Mouse (Mus musculus): ENCODE results near the gene Fam187b. TPM values are rescaled to one million over a fixed set of nuclear protein-coding genes. Genes with fewer than 3 reads are reported as not detected.
A peak's percentile ranks its signal among the peaks of the same experiment; 100 is the strongest.

Gene Fam187b
- total RNA-seq, 1 experiment from 2014 or later = not detected

DNA sequence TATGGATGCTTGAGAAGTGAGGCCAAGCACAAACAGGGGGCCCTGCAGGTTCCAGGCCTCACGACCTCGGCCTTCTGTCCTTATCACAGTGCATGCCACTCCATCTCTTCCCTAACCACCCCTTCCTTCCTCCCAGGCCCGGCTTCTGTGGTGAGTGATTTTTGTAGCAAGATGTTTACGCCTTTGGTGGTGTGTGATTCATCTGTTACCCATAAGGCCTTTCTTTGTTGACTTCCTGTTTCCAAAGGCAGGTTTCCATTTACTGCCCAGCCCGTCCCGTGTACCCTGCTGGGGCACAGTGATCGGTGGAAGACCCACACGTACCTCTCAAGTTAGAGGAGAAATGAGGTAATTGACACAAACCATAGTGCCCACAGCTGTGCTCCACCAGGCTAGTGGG lies 29.1 kb downstream of the Fam187b start:
- peak; percentile 87 for ATAC-seq (replicated peaks; ENCODE audit: low read depth, poor library complexity, severe bottlenecking)

GRCm38 (mm10) chr7:31007775-31008174 lies 34.2 kb downstream of the Fam187b start:
- peak; percentile 51 for ATAC-seq (replicated peaks; ENCODE audit: low read depth, poor library complexity, severe bottlenecking)

DNA sequence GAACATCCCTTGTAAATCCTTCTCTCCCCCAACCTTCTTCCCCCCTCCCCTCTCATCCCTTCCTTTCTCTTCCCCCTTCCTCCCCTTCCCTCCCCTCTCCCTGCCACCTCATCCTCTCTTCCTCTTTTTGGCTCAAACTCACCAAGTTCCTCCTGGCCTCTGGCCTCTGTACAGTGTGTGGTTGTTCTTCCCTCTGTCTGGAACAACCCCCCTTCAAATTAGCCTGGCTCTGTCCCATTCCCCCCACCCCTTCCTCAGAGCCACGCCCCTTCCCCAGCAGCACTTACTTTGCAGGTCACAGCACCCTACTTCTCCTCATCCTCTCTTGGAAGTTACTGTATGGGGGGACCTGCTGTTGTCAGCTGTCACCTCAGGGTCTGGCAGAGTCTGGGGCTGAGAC lies 34.6 kb downstream of the Fam187b start:
- ATAC-seq (replicated peaks; ENCODE audit: low read depth, poor library complexity, severe bottlenecking) = peak; percentile 78

DNA sequence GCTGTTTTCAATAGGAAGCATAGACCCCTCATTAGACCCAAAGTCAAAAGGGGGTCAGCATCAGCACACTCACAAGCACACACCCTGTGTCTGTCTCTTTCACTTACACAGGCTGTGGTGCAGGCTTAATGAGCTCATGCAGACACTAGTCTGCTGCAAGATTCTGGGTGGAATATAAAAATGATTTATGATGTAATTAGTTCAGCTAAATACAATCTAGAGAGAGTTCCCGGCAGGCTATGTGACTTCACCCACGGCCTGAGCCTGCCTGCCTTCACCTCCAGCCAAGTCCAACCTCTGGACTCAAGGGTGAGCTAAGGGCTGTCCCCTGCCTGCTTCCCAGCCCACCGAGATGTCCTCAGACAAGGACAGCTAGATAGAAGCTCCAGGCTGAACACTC lies 35.3 kb downstream of the Fam187b start:
- ATAC-seq (replicated peaks; ENCODE audit: low read depth, poor library complexity, severe bottlenecking) = no peak

DNA sequence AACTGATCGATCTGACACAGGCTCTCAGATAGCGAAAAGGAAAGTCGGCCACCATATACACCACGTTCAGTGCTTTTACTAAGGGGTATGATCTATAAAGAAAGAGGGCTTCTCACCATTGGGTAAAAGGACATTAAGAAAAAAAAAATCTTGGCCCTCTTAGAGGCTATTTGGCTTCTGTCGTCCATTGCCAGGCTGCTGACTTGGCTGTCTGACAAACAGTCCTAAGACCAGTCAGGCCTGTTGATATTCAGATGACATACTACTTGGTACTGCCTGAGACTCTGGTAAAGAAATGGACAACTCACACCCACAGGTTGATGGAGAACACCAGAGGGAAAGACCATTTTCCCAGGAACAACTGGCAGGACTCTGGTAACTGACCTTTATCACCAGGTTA lies 39.4 kb downstream of the Fam187b start:
- ATAC-seq (replicated peaks; ENCODE audit: low read depth, poor library complexity, severe bottlenecking) = no peak

- no peak for ATAC-seq (replicated peaks; ENCODE audit: low read depth, poor library complexity, severe bottlenecking)
Observed at GRCm38 (mm10) chr7:31017104-31017901, 43.7 kb downstream of the Fam187b start.

DNA sequence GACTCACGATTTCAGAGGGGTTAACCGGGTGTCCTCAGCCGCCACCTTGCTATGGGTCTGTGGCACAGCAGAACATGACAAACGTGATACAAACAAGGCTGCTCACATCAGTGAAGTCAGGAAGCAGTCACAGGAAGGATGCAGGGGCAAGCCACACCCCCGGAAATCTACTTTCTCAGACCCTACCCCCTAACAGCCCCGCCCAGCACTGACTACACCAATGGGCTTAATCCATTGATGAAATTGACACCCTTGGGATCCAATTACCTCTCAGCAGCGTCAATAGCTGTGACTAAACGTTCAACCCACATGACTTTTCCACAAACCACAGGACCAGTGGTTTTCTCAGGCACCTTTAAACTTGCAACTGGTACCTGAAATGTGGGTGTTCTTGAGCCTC lies 55.0 kb downstream of the Fam187b start:
- ATAC-seq (replicated peaks; ENCODE audit: low read depth, poor library complexity, severe bottlenecking) = no peak

- ATAC-seq (replicated peaks; ENCODE audit: low read depth, poor library complexity, severe bottlenecking) = no peak
Observed at GRCm38 (mm10) chr7:31030717-31031116, 57.1 kb downstream of the Fam187b start.

DNA sequence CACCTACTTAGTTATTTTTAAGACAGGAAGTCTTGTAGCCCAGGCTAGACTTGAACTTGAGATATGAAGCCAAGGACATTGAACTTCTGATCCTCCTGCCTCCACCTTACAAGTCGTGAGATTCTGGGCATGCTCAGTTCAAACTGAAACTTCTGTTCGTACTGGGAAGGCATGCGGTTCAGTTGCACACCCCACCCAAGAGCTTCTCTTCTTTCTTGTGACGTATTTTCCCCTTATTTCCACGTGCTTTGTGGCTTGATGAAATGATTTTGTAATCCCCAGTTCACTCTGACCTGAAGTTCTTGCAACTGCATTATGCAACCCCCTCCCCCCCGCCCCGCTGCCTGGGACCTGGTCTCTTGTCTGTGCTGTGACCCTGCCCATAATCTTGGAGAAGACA lies 58.1 kb downstream of the Fam187b start:
- ATAC-seq (replicated peaks; ENCODE audit: low read depth, poor library complexity, severe bottlenecking) = peak; percentile 62

DNA sequence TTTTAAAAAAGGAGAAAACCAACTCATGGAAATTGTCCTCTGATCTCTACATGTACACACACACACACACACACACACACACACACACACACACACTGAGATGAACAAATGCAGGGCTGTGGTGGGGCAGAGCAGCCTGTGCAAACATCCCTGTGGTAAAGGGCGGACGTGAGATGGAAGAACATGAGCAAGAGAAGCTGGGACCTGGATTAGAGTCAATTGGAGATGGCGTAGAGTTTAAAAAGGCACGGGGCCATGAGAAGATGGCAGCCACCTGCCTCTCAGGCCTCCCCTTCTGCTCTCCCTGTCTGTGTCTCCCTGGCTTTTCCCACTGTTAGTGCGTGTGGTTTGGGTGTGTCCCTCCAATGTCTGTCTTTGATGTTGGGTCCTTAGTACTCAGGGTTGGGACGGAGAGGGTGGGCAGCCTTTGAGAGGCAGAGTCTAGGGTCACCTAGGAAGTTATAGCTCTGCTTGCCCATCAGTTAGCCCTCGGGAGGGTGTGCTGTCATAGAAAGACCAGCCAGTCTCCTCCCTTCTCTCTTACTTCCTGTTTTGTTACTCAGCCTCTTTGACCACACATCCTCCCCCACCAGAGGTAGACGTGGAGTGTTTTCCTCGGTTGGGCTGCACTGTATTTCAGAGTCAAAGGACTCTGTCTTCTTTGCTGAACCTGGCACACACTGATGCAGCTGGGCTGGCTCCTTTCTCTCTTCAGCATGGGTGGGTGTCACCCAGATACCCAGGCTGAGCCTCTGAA lies 60.0 kb downstream of the Fam187b start:
- ATAC-seq (replicated peaks; ENCODE audit: low read depth, poor library complexity, severe bottlenecking) = peak; percentile 75

GRCm38 (mm10) chr7:31034789-31035188 lies 61.2 kb downstream of the Fam187b start:
- ATAC-seq (replicated peaks; ENCODE audit: low read depth, poor library complexity, severe bottlenecking) = no peak

- ATAC-seq (replicated peaks; ENCODE audit: low read depth, poor library complexity, severe bottlenecking) = no peak
Observed at GRCm38 (mm10) chr7:31035291-31035690, 61.7 kb downstream of the Fam187b start.

DNA sequence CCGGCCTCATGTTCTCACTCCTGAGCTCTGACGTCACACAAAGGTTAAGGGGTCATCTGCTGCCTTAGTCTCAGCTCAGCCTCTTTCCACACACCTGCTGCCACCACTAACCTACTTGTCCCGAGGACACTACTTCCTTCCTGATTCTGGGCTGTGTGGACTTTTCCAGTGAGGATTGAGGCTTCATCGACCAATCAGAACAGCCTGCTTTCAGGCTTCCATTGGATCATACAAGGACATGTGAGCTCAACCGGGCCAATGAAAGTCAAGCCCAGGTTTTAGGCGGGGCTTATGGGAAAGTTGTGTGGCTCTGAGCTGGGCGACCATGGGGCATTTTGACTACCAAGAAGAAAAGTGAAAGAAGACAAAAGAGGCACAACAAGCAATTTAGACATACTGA lies 63.3 kb downstream of the Fam187b start:
- peak; percentile 40 for ATAC-seq (replicated peaks; ENCODE audit: low read depth, poor library complexity, severe bottlenecking)

DNA sequence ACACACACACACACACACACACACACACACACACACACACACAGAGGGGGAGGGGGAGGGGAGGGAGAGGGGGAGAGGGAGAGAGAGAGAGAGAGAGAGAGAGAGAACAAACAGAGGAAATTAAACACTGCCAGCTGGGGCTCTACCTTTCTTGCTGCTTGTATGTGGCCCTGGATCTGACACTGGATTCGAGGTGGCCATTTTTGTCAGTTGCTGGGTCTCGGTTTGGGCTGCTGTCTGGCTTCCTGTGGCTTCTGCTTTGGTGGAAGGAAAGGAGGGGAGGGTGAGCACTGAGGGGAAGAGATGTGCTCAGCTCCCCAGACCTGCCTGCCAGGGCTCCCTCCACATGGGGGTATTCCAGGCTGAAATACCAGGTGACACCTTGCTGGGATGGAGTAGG lies 64.1 kb downstream of the Fam187b start:
- 0 out of 2 replicates have a peak, but pooled peaks have one; percentile 7 for ATAC-seq (replicated peaks; ENCODE audit: low read depth, poor library complexity, severe bottlenecking)

GRCm38 (mm10) chr7:31039011-31039410 lies 65.4 kb downstream of the Fam187b start:
- no peak for ATAC-seq (replicated peaks; ENCODE audit: low read depth, poor library complexity, severe bottlenecking)

Other genes starting within 250 kb of the Fam187b start
- 51.1 and 61.8 TPM in 2 replicates for gene Tmem147, start 244.2 kb upstream of the Fam187b start, total RNA-seq (2017)
- not detected in 2 replicates for gene Gapdhs, start 230.1 kb upstream of the Fam187b start, total RNA-seq (2017)
- 0.78 TPM in 1 of 2 replicates, not detected in the other for gene Sbsn, start 222.3 kb upstream of the Fam187b start, total RNA-seq (2017)
- gene Dmkn, start 210.0 kb upstream of the Fam187b start, total RNA-seq (2017) = 4.2 TPM in 1 of 2 replicates, not detected in the other
- not detected in 2 replicates for gene Krtdap, start 185.9 kb upstream of the Fam187b start, total RNA-seq (2017)
- 20.3 and 28.0 TPM in 2 replicates for gene Ffar2, start 150.0 kb upstream of the Fam187b start, total RNA-seq (2017)
- gene Ffar3, start 117.6 kb upstream of the Fam187b start, total RNA-seq (2017) = not detected in 2 replicates
- gene Ffar1, start 112.2 kb upstream of the Fam187b start, total RNA-seq (2017) = not detected in 2 replicates
- 0.29 and 7.6 TPM in 2 replicates for gene Cd22, start 93.4 kb upstream of the Fam187b start, total RNA-seq (2017)
- not detected in 2 replicates for gene Mag, start 58.9 kb upstream of the Fam187b start, total RNA-seq (2017)
- not detected in 2 replicates for gene Hamp2, start 49.1 kb upstream of the Fam187b start, total RNA-seq (2017)
- gene Hamp, start 29.8 kb upstream of the Fam187b start, total RNA-seq (2017) = not detected in 2 replicates
- gene Usf2, start 17.0 kb upstream of the Fam187b start, total RNA-seq (2017) = 130 and 138 TPM in 2 replicates
- gene Lsr, start 326 bp upstream of the Fam187b start, total RNA-seq (2017) = 1.1 TPM in 1 of 2 replicates, not detected in the other
- gene Fxyd5, start 68.7 kb downstream of the Fam187b start, total RNA-seq (2017) = 216 and 242 TPM in 2 replicates
- gene Fxyd7, start 77.7 kb downstream of the Fam187b start, total RNA-seq (2017) = not detected in 2 replicates
- gene Fxyd1, start 83.4 kb downstream of the Fam187b start, total RNA-seq (2017) = 2.7 and 4.2 TPM in 2 replicates
- not detected in 2 replicates for gene Lgi4, start 85.6 kb downstream of the Fam187b start, total RNA-seq (2017)
- not detected in 2 replicates for gene Fxyd3, start 102.9 kb downstream of the Fam187b start, total RNA-seq (2017)
- 13.4 and 19.9 TPM in 2 replicates for gene Hpn, start 141.5 kb downstream of the Fam187b start, total RNA-seq (2017)
- gene Scn1b, start 153.2 kb downstream of the Fam187b start, total RNA-seq (2017) = 2.1 TPM in 1 of 2 replicates, not detected in the other
- gene Gramd1a, start 182.1 kb downstream of the Fam187b start, total RNA-seq (2017) = 30.8 and 38.7 TPM in 2 replicates